Mouse (Mus musculus) hindbrain, embryonic 14.5 days (tissue): ENCODE data around the gene Abcc1. TPM values are rescaled to one million over a fixed set of nuclear protein-coding genes. Genes with fewer than 3 reads are reported as not detected.
A peak's percentile ranks its signal among the peaks of the same experiment; 100 is the strongest.

Experiments
- ATAC-seq: fragments of 200-750 bp; cut with Nextera tagmentation; 2 replicates; pipeline ENCODE4 v1.8.0; 2017; ENCODE audit warnings: moderate number of reproducible peaks, mild to moderate bottlenecking, moderate TSS enrichment, moderate library complexity; ENCODE audit not compliant: low FRiP score
- DNase-seq: peaks from one replicate; pipeline ENCODE4 v3.0.0-alpha.2; 2015; ENCODE audit warnings: low spot score
- H3K27ac ChIP-seq: fragments of 300-500 bp; sonication (generic); 2 replicates; pipeline ENCODE4 v1.5.1; 2014; ENCODE audit warnings: mild to moderate bottlenecking, moderate library complexity
- H3K27me3 ChIP-seq: fragments of 300-500 bp; sonication (generic); 2 replicates; pipeline ENCODE4 v1.6.1; 2014; ENCODE audit warnings: mild to moderate bottlenecking, low read length, mixed read lengths; ENCODE audit not compliant: control insufficient read depth, insufficient read depth
- H3K36me3 ChIP-seq: fragments of 300-500 bp; sonication (generic); replicated peaks from 2 replicates; pipeline ENCODE4 v1.6.1; 2014; ENCODE audit not compliant: control insufficient read depth, insufficient read depth
- H3K4me1 ChIP-seq: fragments of 300-500 bp; sonication (generic); replicated peaks from 2 replicates; pipeline ENCODE4 v1.6.1; 2014; ENCODE audit warnings: antibody characterized with exemption, low read length, mixed read lengths; ENCODE audit not compliant: control insufficient read depth, insufficient read depth
- H3K4me2 ChIP-seq: fragments of 300-500 bp; sonication (generic); replicated peaks from 2 replicates; pipeline ENCODE4 v1.6.1; 2014; ENCODE audit warnings: mild to moderate bottlenecking, moderate library complexity
- H3K4me3 ChIP-seq: fragments of 300-500 bp; sonication (generic); replicated peaks from 2 replicates; pipeline ENCODE4 v1.5.1; 2014; ENCODE audit warnings: mild to moderate bottlenecking, low read length
- H3K9ac ChIP-seq: fragments of 300-500 bp; sonication (generic); 2 replicates; pipeline ENCODE4 v1.6.1; 2014
- H3K9me3 ChIP-seq: fragments of 300-500 bp; sonication (generic); 2 replicates; pipeline ENCODE4 v1.6.1; 2016; ENCODE audit warnings: low read length; ENCODE audit not compliant: control insufficient read depth
- WGBS: fragments of 180-500 bp; shearing (Covaris S2); extraction: QIAGEN DNeasy Blood & Tissue Kit; methylation state at CpG from one replicate; pipeline ENCODE4 v1.1.7; 2014; 5-methylcytosine and 5-hydroxymethylcytosine counted together
- polyA plus RNA-seq: library from polyadenylated mRNA; unstranded; fragments of >200 nt; fragmentation: Nextera tagmentation; extraction: Ambion mirVana; gene quantifications from 2 replicates; pipeline ENCODE4 v1.2.1, GENCODE M21; 2014

Gene Abcc1
- polyA plus RNA-seq, 1 experiment from 2014 or later = 9.0 TPM

DNA sequence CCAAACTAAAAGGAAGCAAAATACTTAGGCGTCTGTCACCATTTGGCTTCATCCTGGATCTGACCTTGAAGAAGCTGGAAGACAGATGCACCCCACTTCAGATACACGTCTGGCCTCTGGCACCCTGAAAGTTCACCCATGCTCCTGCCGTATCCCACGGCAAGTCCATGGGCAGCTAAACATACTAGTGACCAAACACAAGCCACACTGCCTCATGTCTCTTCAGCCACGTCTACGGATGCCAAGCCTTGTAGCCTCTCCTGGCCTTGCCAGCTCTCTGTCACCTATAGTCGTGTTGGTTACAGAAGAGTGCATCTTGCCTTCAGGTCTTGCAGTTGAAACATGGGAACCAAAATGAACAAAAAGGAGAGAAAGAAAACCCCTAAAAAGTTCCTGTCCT is 112.3 kb downstream of the Abcc1 start:
- 94% methylated on average over 7 of the region's 7 CpGs for WGBS
- DNase-seq = no peak
- Histone ChIP-seq H3K27ac (no peak overlapping the region), H3K4me3 (no peak overlapping the region), H3K9me3 (no peaks in the 10 kb centered on the region), H3K4me2 (no peak overlapping the region), H3K4me1 (no peaks in the 10 kb centered on the region), H3K9ac (no peak overlapping the region), H3K27me3 (no peaks in the 10 kb centered on the region), H3K36me3 (peaks cover 38% of the 10 kb centered on the region)
- ATAC-seq = no peak

DNA sequence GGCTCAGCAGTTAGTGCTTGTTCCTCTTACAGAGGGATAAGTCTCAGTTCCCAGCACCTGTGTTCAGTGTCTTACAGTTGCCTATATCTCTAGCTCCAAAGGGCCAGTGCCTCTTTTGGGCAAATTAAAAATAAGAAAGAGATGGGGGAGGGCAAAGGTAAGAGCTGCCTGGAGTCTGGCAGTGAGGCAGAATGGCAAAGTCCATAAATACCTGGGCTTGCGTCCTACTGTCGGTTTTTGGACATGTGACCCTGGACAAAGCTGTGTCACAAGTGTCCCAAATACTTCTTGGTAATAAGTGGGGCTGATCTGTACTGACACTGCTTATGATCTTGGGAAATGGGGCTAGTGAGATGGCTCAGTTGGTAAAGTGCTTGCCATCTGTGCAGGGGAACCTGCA is 113.6 kb downstream of the Abcc1 start:
- Histone ChIP-seq H3K9ac (no peak overlapping the region), H3K4me3 (no peak overlapping the region), H3K4me2 (no peak overlapping the region), H3K27me3 (no peaks in the 10 kb centered on the region), H3K9me3 (no peaks in the 10 kb centered on the region), H3K27ac (no peak overlapping the region), H3K4me1 (no peaks in the 10 kb centered on the region), H3K36me3 (peaks cover 37% of the 10 kb centered on the region)
- no peak for ATAC-seq
- no peak for DNase-seq
- 95% methylated on average over 2 of the region's 2 CpGs for WGBS

DNA sequence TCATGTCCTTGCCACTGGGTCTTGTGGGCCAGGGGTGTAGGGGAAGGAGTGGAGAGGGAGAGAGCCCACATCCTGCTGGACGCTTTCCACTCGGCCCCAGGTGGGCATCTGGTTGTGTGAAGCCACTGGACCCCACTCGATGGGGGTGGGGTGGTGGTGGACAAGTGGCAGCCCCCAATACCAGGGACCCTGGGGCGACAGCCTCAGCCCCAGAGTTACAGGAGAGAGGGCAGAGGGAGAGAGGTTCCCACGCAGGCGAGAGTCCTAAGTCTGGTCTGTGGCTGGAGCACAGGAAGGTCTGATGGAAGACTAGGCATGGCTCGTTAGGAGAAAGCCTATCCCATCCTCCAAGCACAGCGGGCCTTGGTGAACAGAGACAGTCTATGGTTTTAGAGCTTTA is 114.7 kb downstream of the Abcc1 start:
- no peak for ATAC-seq

DNA sequence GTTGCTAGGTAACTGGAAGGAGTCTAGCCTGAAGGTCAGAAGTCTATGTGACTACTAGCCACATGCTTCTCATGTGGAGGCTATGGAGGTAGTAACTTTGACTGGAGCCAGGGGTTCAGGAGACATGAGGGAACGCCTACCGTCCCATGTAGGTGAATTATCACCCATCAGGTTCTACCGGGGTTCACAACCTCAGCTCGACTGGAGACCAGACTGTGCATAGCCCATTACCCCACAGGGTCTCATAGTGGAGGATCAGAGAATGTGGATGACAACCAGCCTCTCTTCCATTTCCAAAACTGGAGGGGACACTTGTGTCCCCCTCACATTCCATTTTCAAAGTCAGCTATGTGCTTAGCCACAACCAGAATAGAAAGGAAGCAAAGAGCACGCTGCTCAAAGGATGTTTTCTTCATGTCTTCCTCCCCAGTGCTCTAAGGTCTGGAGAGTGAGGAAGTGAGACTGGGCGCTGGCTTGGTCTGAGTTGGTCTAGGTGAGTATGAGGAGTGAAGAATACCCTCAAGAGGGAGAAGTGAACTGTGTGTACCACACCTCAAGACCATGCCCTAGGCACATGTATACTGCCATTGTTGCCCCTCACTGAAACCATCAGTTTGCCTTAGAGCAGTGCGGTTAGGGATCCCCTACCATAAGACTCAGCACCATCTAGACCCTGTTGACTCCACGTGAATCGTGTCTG is 115.5 kb downstream of the Abcc1 start:
- Histone ChIP-seq H3K9ac (no peak overlapping the region), H3K27ac (no peak overlapping the region), H3K4me1 (no peaks in the 10 kb centered on the region), H3K27me3 (no peaks in the 10 kb centered on the region), H3K4me3 (no peak overlapping the region), H3K4me2 (no peak overlapping the region), H3K36me3 (peaks cover 22% of the 10 kb centered on the region), H3K9me3 (no peaks in the 10 kb centered on the region)
- no peak for DNase-seq
- ATAC-seq = no peak
- WGBS = 92% methylated on average over 9 of the region's 9 CpGs

More for the DNA sequence above, 114.7 kb downstream of the Abcc1 start:
- no peak overlapping the region for H3K4me3 ChIP-seq
- no peaks in the 10 kb centered on the region for H3K4me1 ChIP-seq
- no peak overlapping the region for H3K4me2 ChIP-seq
- peaks cover 28% of the 10 kb centered on the region for H3K36me3 ChIP-seq
- no peak overlapping the region for H3K9ac ChIP-seq
- 87% methylated on average over 8 of the region's 8 CpGs for WGBS
- no peak overlapping the region for H3K27ac ChIP-seq
- H3K27me3 ChIP-seq = no peaks in the 10 kb centered on the region
- no peaks in the 10 kb centered on the region for H3K9me3 ChIP-seq
- DNase-seq = no peak

DNA sequence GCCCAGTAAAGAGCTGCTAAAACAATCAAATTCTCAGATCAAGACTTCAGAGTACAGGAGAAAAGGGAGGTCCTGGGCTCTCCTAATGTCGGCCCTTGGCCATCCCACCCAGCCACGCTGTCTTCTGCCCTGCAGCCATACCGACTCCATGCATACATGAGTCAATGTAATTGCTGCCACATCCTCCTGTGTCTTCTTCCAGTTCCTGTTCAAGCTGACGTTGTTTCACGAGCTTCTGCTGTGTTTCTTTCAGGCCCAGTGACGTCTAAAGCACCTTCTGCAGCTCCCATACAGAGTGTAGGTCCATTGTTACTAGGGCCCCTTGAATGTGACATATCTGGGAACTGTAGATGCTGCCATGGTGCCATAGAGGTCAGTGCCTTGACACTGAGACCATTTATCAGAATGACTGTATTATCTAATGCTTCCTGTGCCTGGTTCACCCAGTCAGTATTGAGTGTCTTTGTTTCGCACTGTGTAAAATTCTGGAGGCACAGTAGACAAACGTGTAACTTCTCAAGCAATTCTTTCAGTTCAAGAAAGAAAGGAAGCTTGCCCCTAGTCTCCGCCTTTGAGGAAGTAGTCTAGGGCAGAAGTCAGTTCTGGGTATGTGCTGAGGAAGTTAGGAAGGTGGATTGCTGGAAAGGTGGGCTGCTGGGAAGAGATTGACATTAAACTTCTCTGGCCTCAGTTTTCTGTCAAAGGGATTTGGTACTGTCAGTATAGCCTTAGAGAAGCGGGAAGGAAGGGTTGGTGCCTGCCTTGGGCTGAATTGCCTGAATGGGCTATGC is 116.3 kb downstream of the Abcc1 start:
- no peak overlapping the region for H3K9ac ChIP-seq
- ATAC-seq (no peak), DNase-seq (no peak)
- WGBS = 74% methylated on average over 10 of the region's 10 CpGs
- H3K36me3 ChIP-seq = peaks cover 15% of the 10 kb centered on the region
- H3K4me3 ChIP-seq = no peak overlapping the region
- H3K9me3 ChIP-seq = no peaks in the 10 kb centered on the region
- H3K27me3 ChIP-seq = no peaks in the 10 kb centered on the region
- H3K27ac ChIP-seq = no peak overlapping the region
- H3K4me1 ChIP-seq = no peaks in the 10 kb centered on the region
- no peak overlapping the region for H3K4me2 ChIP-seq

DNA sequence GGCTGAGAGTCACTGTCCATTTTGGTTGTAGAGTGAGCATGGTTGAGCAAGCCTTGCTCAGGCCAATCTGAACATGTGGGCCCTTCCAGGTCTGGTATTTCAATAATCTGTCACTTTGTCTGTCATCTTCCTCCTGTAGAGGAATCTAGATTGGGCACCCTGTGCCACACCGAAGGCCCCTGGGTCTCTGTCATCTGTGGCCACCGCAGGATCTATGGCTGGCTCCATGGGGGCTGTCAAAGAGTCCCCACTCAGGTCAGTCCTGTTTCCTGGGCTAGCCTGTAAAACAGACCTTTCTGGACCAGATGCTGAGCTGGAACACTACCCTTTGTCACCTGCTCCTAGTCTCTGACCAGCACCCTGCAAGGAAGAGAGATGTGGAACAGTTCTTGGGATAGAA is 118.3 kb downstream of the Abcc1 start:
- Histone ChIP-seq H3K4me3 (no peak overlapping the region), H3K9me3 (no peaks in the 10 kb centered on the region), H3K27ac (no peak overlapping the region), H3K36me3 (no peaks in the 10 kb centered on the region), H3K4me2 (no peak overlapping the region), H3K27me3 (no peaks in the 10 kb centered on the region), H3K9ac (no peak overlapping the region), H3K4me1 (no peaks in the 10 kb centered on the region)
- DNase-seq = no peak
- 96% methylated on average over 2 of the region's 2 CpGs for WGBS
- ATAC-seq = no peak

DNA sequence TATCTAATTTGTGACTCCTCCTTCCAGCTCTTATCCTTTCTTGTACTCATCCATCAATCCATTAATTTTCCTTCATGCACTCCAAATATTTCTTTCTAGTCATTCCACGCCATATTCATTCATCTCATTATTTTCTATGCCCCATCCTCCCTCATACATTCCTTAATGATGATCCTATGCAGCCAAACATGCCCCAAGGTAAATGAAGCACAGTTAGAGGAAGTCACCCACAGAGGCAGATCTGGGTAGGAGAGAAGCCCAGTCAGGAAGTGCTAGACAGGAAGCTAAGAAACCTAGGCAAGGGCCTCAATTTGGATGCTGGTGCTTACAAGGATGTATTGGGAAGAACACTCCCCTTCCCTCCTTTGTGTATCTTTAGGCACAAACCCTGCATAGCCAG is 121.9 kb downstream of the Abcc1 start:
- WGBS = 68% methylated on average over 1 of the region's 1 CpGs
- Histone ChIP-seq H3K4me3 (no peak overlapping the region), H3K27me3 (no peaks in the 10 kb centered on the region), H3K9ac (no peak overlapping the region), H3K4me2 (no peak overlapping the region), H3K36me3 (no peaks in the 10 kb centered on the region), H3K9me3 (no peaks in the 10 kb centered on the region), H3K4me1 (no peaks in the 10 kb centered on the region), H3K27ac (no peak overlapping the region)
- ATAC-seq = no peak
- no peak for DNase-seq

DNA sequence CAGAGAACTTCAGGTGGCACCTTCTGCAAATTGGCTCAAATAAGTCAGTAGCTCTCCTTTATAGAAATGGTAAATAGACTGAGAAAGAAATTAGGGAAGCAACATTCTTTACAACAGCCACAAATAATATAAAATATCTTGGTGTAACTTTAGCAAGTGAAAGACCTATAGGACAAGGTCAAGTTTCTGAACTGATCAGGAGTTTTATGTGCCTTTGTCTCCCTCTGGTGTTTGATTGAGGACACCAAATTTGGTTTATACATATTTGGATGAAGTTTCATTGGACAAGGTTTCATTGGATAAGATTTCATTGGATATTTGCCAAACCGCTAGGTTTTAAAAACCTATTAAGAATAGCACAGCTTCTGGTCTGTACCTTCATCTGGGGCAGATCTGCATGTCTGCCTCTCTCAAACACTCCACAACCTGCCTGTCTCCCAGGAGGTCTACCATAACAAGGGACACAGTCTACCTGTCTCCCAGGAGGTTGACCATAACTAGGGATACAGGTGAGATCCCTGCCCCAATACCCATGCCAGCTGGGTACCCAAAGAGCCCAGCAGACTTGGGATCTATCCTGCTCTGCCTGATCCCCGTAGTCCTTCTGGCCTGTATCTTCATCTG is 132.2 kb downstream of the Abcc1 start:
- Histone ChIP-seq H3K4me1 (no peaks in the 10 kb centered on the region), H3K27ac (no peak overlapping the region), H3K4me2 (no peak overlapping the region), H3K36me3 (no peaks in the 10 kb centered on the region), H3K4me3 (no peak overlapping the region), H3K9me3 (no peaks in the 10 kb centered on the region), H3K27me3 (no peaks in the 10 kb centered on the region), H3K9ac (no peak overlapping the region)
- DNase-seq = peak; percentile 54
- 77% methylated on average over 2 of the region's 2 CpGs for whole genome bisulfite sequencing
- no peak for ATAC-seq

DNA sequence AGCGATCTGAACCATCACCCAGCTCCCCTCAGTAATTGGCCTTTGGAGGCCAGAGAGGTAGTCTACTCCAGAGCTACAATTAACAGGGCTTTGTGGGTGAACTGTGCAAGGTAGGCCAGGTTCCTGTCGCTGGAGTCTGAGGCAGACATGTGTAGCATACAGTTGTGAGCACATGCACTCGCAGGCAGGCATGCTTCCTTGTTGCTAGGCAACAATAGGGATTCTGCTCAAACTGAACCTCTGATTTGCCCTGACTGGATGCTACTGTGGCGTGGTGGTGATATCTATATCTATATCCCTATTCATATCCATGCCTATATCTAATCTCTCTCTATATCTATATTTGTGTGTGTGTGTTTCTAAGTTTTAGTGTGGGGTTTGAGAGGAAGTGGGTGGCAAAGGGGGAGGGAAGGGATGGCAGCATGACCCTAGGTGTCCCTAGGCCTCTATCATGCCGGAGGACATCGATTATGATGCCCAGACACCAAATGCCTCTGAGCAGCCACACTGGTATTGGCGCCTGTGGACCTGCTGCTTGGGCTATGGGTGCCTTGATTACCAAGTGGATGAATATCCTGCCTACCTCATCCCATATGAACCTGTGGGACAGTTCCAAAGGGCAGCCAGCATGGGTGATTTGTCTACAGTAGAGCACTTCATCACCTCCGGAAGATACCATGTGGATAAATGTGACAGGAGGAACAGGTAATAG is 140.4 kb downstream of the Abcc1 start:
- Histone ChIP-seq H3K9ac (no peak overlapping the region), H3K27me3 (no peaks in the 10 kb centered on the region), H3K27ac (no peak overlapping the region), H3K4me3 (no peak overlapping the region), H3K4me2 (no peak overlapping the region), H3K9me3 (no peaks in the 10 kb centered on the region), H3K4me1 (no peaks in the 10 kb centered on the region), H3K36me3 (no peaks in the 10 kb centered on the region)
- 0 out of 2 replicates have a peak, but pooled peaks have one; percentile 27 for ATAC-seq
- DNase-seq = no peak
- 82% methylated on average over 8 of the region's 8 CpGs for WGBS
